Mouse (Mus musculus): ENCODE results near the gene Glmn. TPM values are rescaled to one million over a fixed set of nuclear protein-coding genes. Genes with fewer than 3 reads are reported as not detected.

Glmn gene
- polyA plus RNA-seq, 1 experiment from 2014 or later: 45.5 TPM

GRCm38 (mm10) chr5:107511326-107511725 lies 86.4 kb downstream of the Glmn start:
- ATAC-seq (ENCODE audit: low FRiP score, low TSS enrichment) (no peak), DNase-seq (no peak)
- H3K27ac ChIP-seq (replicated peaks; ENCODE audit: low read depth, low read length): no peak overlapping the region
- no peaks in the 10 kb centered on the region for H3K9me3 ChIP-seq (ENCODE audit: control insufficient read depth, low read length)
- no peak overlapping the region for H3K4me3 ChIP-seq (replicated peaks; ENCODE audit: low read depth, low read length)
- 66% methylated on average over 2 of the region's 2 CpGs for WGBS
- H3K4me2 ChIP-seq (ENCODE audit: low read length): no peak overlapping the region
- H3K4me1 ChIP-seq (ENCODE audit: control insufficient read depth, insufficient read depth, low read length): no peaks in the 10 kb centered on the region
- peaks cover 37% of the 10 kb centered on the region for H3K36me3 ChIP-seq (ENCODE audit: control insufficient read depth, insufficient read depth, low read length)
- no peak overlapping the region for H3K9ac ChIP-seq (replicated peaks; ENCODE audit: low read length)
- H3K27me3 ChIP-seq (ENCODE audit: control insufficient read depth, insufficient read depth, low read length): no peaks in the 10 kb centered on the region

- Histone ChIP-seq H3K4me1 (ENCODE audit: control insufficient read depth, insufficient read depth, low read length) (no peaks in the 10 kb centered on the region), H3K27me3 (ENCODE audit: control insufficient read depth, insufficient read depth, low read length) (no peaks in the 10 kb centered on the region), H3K4me2 (ENCODE audit: low read length) (no peak overlapping the region), H3K9ac (replicated peaks; ENCODE audit: low read length) (no peak overlapping the region), H3K36me3 (ENCODE audit: control insufficient read depth, insufficient read depth, low read length) (peaks cover 44% of the 10 kb centered on the region), H3K4me3 (replicated peaks; ENCODE audit: low read depth, low read length) (no peak overlapping the region), H3K27ac (replicated peaks; ENCODE audit: low read depth, low read length) (no peak overlapping the region), H3K9me3 (ENCODE audit: control insufficient read depth, low read length) (no peaks in the 10 kb centered on the region)
- ATAC-seq (ENCODE audit: low FRiP score, low TSS enrichment) (no peak), DNase-seq (no peak)
- WGBS: 91% methylated on average over 10 of the region's 10 CpGs
These were observed 87.2 kb downstream of the Glmn start for GRCm38 (mm10) chr5:107510503-107510902.

- H3K9ac ChIP-seq (replicated peaks; ENCODE audit: low read length): no peak within 1 kb of the TSS
- H3K4me3 ChIP-seq (replicated peaks; ENCODE audit: low read depth, low read length): no peak within 1 kb of the TSS
- H3K27me3 ChIP-seq (ENCODE audit: control insufficient read depth, insufficient read depth, low read length): no peaks in the 10 kb centered on the region
- 82% methylated on average over 4 of the region's 4 CpGs for WGBS
- DNase-seq (no peak), ATAC-seq (ENCODE audit: low FRiP score, low TSS enrichment) (no peak)
- no peaks in the 10 kb centered on the region for H3K9me3 ChIP-seq (ENCODE audit: control insufficient read depth, low read length)
- H3K4me2 ChIP-seq (ENCODE audit: low read length): no peak within 1 kb of the TSS
- peaks cover 59% of the 10 kb centered on the region for H3K36me3 ChIP-seq (ENCODE audit: control insufficient read depth, insufficient read depth, low read length)
- H3K4me1 ChIP-seq (ENCODE audit: control insufficient read depth, insufficient read depth, low read length): no peaks in the 10 kb centered on the region
- H3K27ac ChIP-seq (replicated peaks; ENCODE audit: low read depth, low read length): no peak within 1 kb of the TSS
These were observed 90.4 kb downstream of the Glmn start, which contains the start of gene Gm42669 for GRCm38 (mm10) chr5:107507321-107507720. Gm42669 (plus strand) TSS chr5:107507621.

GRCm38 (mm10) chr5:107500741-107501140 lies 96.9 kb downstream of the Glmn start:
- H3K4me3 ChIP-seq (replicated peaks; ENCODE audit: low read depth, low read length): no peak overlapping the region
- no peaks in the 10 kb centered on the region for H3K9me3 ChIP-seq (ENCODE audit: control insufficient read depth, low read length)
- H3K27ac ChIP-seq (replicated peaks; ENCODE audit: low read depth, low read length): no peak overlapping the region
- peaks cover 26% of the 10 kb centered on the region for H3K36me3 ChIP-seq (ENCODE audit: control insufficient read depth, insufficient read depth, low read length)
- ATAC-seq (ENCODE audit: low FRiP score, low TSS enrichment) (no peak), DNase-seq (no peak)
- 95% methylated on average over 1 of the region's 1 CpGs for WGBS
- peaks cover 13% of the 10 kb centered on the region; the same call in 1 of the 2 replicates for H3K4me1 ChIP-seq (ENCODE audit: control insufficient read depth, insufficient read depth, low read length)
- H3K9ac ChIP-seq (replicated peaks; ENCODE audit: low read length): no peak overlapping the region
- H3K4me2 ChIP-seq (ENCODE audit: low read length): no peak overlapping the region
- H3K27me3 ChIP-seq (ENCODE audit: control insufficient read depth, insufficient read depth, low read length): no peaks in the 10 kb centered on the region

- H3K9me3 ChIP-seq (ENCODE audit: control insufficient read depth, low read length): no peaks in the 10 kb centered on the region
- peaks cover 19% of the 10 kb centered on the region for H3K36me3 ChIP-seq (ENCODE audit: control insufficient read depth, insufficient read depth, low read length)
- no peak overlapping the region for H3K27ac ChIP-seq (replicated peaks; ENCODE audit: low read depth, low read length)
- ATAC-seq (ENCODE audit: low FRiP score, low TSS enrichment) (no peak), DNase-seq (peak; percentile 2)
- WGBS: 88% methylated on average over 5 of the region's 5 CpGs
- H3K4me3 ChIP-seq (replicated peaks; ENCODE audit: low read depth, low read length): no peak overlapping the region
- 0 out of 2 replicates have a peak overlapping the region, but pooled peaks have one; percentile 10 for H3K4me2 ChIP-seq (ENCODE audit: low read length)
- H3K4me1 ChIP-seq (ENCODE audit: control insufficient read depth, insufficient read depth, low read length): peaks cover 13% of the 10 kb centered on the region; the same call in 1 of the 2 replicates
- H3K27me3 ChIP-seq (ENCODE audit: control insufficient read depth, insufficient read depth, low read length): no peaks in the 10 kb centered on the region
- H3K9ac ChIP-seq (replicated peaks; ENCODE audit: low read length): no peak overlapping the region
These were observed 97.7 kb downstream of the Glmn start for GRCm38 (mm10) chr5:107499891-107500535.

Other genes with a start within 250 kb of the Glmn start
- gene Ephx4, start 195.2 kb downstream of the Glmn start, polyA plus RNA-seq (2014; fragmentation: Nextera tagmentation; extraction: Ambion mirVana): 0.93 and 2.9 TPM in 2 replicates
- not detected in 2 replicates for gene Lpcat2b, start 166.3 kb downstream of the Glmn start, polyA plus RNA-seq (2014; fragmentation: Nextera tagmentation; extraction: Ambion mirVana)
- 14.7 and 19.9 TPM in 2 replicates for gene Btbd8, start 159.9 kb downstream of the Glmn start, polyA plus RNA-seq (2014; fragmentation: Nextera tagmentation; extraction: Ambion mirVana)
- gene Gm42669, start 90.3 kb downstream of the Glmn start, polyA plus RNA-seq (2014; fragmentation: Nextera tagmentation; extraction: Ambion mirVana): 0.84 and 0.89 TPM in 2 replicates
- 0.17 and 0.28 TPM in 2 replicates for gene 1700028K03Rik, start 63.2 kb downstream of the Glmn start, polyA plus RNA-seq (2014; fragmentation: Nextera tagmentation; extraction: Ambion mirVana)
- 22.4 and 27.6 TPM in 2 replicates for gene Rpap2, start 515 bp downstream of the Glmn start, polyA plus RNA-seq (2014; fragmentation: Nextera tagmentation; extraction: Ambion mirVana)
- gene Gfi1, start 128.1 kb upstream of the Glmn start, polyA plus RNA-seq (2014; fragmentation: Nextera tagmentation; extraction: Ambion mirVana): not detected in 2 replicates
- gene Ube2d2b, start 232.2 kb upstream of the Glmn start, polyA plus RNA-seq (2014; fragmentation: Nextera tagmentation; extraction: Ambion mirVana): 0.18 and 0.33 TPM in 2 replicates